Mouse (Mus musculus) left cerebral cortex, adult 2 months (tissue): ENCODE measurements at regions not wholly inside any gene's neighbourhood (a gene's known extent, or its start where the extent isn't known, plus 50 kb on each side); places are given as distances from the start of the nearest gene placed in this dataset.
A peak's percentile ranks its signal among the peaks of the same experiment; 100 is the strongest.

Experiments used
- DNase-seq, 2 experiments: peaks; one replicate each; pipeline ENCODE4 v3.0.0; 2021 to 2022; ENCODE audit warnings: low spot score in 2 of 2, mixed read lengths in 1 of 2; ENCODE audit errors: extremely low spot score in 1 of 2
- H3K27ac ChIP-seq: fragments of 200-600 bp; 2 replicates; pipeline ENCODE4 v1.8.1; 2022
- H3K4me3 ChIP-seq: fragments of 200-600 bp; 2 replicates; pipeline ENCODE4 v1.8.1; 2022
- CTCF ChIP-seq: fragments of 200-600 bp; IDR thresholded peaks from 2 replicates; pipeline ENCODE4 v1.8.1; 2022; ENCODE audit warnings: antibody characterized with exemption, mild to moderate bottlenecking, moderate library complexity
- intact Hi-C: fragments of 180-260 bp; cut with DNase I; formaldehyde crosslinking; loops from one replicate; pipeline ENCODE4 v1.15.1; 2025

- Histone ChIP-seq H3K27ac (no peak overlapping the region), H3K4me3 (no peak overlapping the region)
- DNase-seq: no peak
- TF ChIP-seq CTCF: no peak
- intact Hi-C loops: no loop called here
Measured at GRCm38 (mm10) chr1:142838663-142839062, 801.8 kb upstream of the B3galt2 start.

- intact Hi-C loops: no loop called here
- Histone ChIP-seq H3K27ac (no peak overlapping the region), H3K4me3 (no peak overlapping the region)
- no peak for DNase-seq
- TF ChIP-seq CTCF: no peak
Measured at GRCm38 (mm10) chr1:142867024-142867700, 773.3 kb upstream of the B3galt2 start.

- DNase-seq: no peak
- no peak overlapping the region for H3K4me3 ChIP-seq
- H3K27ac ChIP-seq: no peak overlapping the region
- no peak for TF ChIP-seq CTCF
- intact Hi-C loops: no loop called here
Measured at GRCm38 (mm10) chr1:142891842-142892241, 748.6 kb upstream of the B3galt2 start.

- intact Hi-C loops: no loop called here
- DNase-seq: no peak
- TF ChIP-seq CTCF: no peak
- Histone ChIP-seq H3K4me3 (no peak overlapping the region), H3K27ac (no peak overlapping the region)
Measured at GRCm38 (mm10) chr1:142893156-142893555, 747.3 kb upstream of the B3galt2 start.

GRCm38 (mm10) chr1:142894145-142894544, 746.3 kb upstream of the B3galt2 start:
- DNase-seq: no peak
- no peak for TF ChIP-seq CTCF
- no peak overlapping the region for H3K4me3 ChIP-seq
- no peak overlapping the region for H3K27ac ChIP-seq
- intact Hi-C loops: no loop called here

GRCm38 (mm10) chr1:142895081-142895480, 745.4 kb upstream of the B3galt2 start:
- no peak for TF ChIP-seq CTCF
- intact Hi-C loops: no loop called here
- Histone ChIP-seq H3K27ac (no peak overlapping the region), H3K4me3 (no peak overlapping the region)
- DNase-seq: no peak

GRCm38 (mm10) chr1:142909907-142910306, 730.6 kb upstream of the B3galt2 start:
- TF ChIP-seq CTCF: no peak
- H3K27ac ChIP-seq: no peak overlapping the region
- no peak for DNase-seq
- no peak overlapping the region for H3K4me3 ChIP-seq
- intact Hi-C loops: no loop called here

GRCm38 (mm10) chr1:142956686-142957085, 683.8 kb upstream of the B3galt2 start:
- no peak for TF ChIP-seq CTCF
- Histone ChIP-seq H3K27ac (no peak overlapping the region), H3K4me3 (no peak overlapping the region)
- DNase-seq: no peak
- intact Hi-C loops: no loop called here

GRCm38 (mm10) chr1:142971475-142971874, 669.0 kb upstream of the B3galt2 start:
- no peak for DNase-seq
- peak overlapping the region; percentile 38; the same call in 1 of the 2 replicates for H3K27ac ChIP-seq
- intact Hi-C loops: no loop called here
- no peak for TF ChIP-seq CTCF
- H3K4me3 ChIP-seq: no peak overlapping the region

GRCm38 (mm10) chr1:142973387-142973786, 667.1 kb upstream of the B3galt2 start:
- DNase-seq: no peak
- intact Hi-C loops: no loop called here
- no peak overlapping the region for H3K27ac ChIP-seq
- TF ChIP-seq CTCF: no peak
- no peak overlapping the region for H3K4me3 ChIP-seq

GRCm38 (mm10) chr1:142982994-142983393, 657.5 kb upstream of the B3galt2 start:
- intact Hi-C loops: no loop called here
- DNase-seq: no peak

GRCm38 (mm10) chr1:142983641-142984040, 656.8 kb upstream of the B3galt2 start:
- no peak overlapping the region for H3K4me3 ChIP-seq
- no peak for DNase-seq
- H3K27ac ChIP-seq: peak overlapping the region; percentile 48; the same call in 1 of the 2 replicates
- TF ChIP-seq CTCF: no peak
- intact Hi-C loops: no loop called here

More at GRCm38 (mm10) chr1:142982994-142983393, 657.5 kb upstream of the B3galt2 start:
- no peak for TF ChIP-seq CTCF
- Histone ChIP-seq H3K27ac (no peak overlapping the region; the same call in 1 of the 2 replicates), H3K4me3 (no peak overlapping the region)

GRCm38 (mm10) chr1:142985516-142985915, 654.9 kb upstream of the B3galt2 start:
- intact Hi-C loops: no loop called here
- Histone ChIP-seq H3K4me3 (no peak overlapping the region), H3K27ac (no peak overlapping the region; the same call in 1 of the 2 replicates)
- peak in 1 of 2 experiments; percentile 14 for DNase-seq
- no peak for TF ChIP-seq CTCF
